Mouse (Mus musculus): ENCODE measurements at regions not wholly inside any gene's neighbourhood (a gene's known extent, or its start where the extent isn't known, plus 50 kb on each side); places are given as distances from the start of the nearest gene placed in this dataset.
"Not testable (repeated sequence)": the region's sequence is repeated elsewhere in the genome, so short reads cannot be mapped to it uniquely, and the experiment has no call there.

DNA sequence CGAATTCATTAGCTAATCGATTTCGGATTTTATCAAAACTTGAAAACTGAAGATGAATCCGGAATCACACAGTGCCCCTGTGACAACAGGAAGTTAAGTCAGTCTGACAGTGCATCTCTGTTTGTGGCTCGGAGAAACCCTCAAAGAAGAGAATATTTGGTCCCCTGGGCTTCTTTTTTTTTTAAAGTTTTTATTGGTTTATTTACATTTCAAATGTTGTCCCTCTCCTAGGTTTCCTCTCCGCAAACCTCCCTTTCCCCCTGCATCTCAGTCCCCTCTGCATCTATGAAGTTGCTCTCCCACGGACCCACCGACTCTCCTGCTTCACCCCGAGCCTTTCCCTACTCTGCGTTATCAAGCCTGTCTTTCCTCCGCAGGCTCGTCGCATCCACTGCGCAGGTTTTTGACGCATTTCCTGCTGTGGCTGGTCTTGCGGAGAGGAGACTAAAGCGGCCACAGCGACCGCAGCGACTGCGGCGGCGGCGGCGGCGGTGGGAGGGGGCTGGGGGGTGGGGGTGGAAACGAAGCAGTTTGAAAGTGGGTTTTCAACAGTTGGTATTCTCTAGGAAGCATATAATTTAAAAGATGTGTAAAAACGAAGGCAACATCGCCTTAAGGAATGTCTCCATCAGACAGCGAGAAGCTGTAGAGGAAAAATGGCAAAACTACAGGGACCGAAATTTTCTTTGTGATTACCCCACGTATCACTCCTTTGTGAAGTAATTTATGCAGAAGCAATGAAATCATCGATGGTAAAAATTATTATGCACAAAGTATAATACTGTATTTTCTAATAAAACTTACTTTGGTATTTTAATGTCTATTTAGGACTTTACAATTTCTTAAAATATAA is 251.2 kb upstream of the Snrpn start:
- TF ChIP-seq POLR2A (IDR thresholded peaks at IDR 0.05; ENCODE audit: low read depth, low read length); CTCF (IDR thresholded peaks at IDR 0.05; ENCODE audit: extremely low read depth, insufficient read length, insufficient replicate concordance, low read depth, low read length): not testable (repeated sequence)

Data from small intestine, adult 2 months (tissue).